Mouse (Mus musculus): ENCODE measurements around the gene Cyp11a1.

Cyp11a1 gene

DNA sequence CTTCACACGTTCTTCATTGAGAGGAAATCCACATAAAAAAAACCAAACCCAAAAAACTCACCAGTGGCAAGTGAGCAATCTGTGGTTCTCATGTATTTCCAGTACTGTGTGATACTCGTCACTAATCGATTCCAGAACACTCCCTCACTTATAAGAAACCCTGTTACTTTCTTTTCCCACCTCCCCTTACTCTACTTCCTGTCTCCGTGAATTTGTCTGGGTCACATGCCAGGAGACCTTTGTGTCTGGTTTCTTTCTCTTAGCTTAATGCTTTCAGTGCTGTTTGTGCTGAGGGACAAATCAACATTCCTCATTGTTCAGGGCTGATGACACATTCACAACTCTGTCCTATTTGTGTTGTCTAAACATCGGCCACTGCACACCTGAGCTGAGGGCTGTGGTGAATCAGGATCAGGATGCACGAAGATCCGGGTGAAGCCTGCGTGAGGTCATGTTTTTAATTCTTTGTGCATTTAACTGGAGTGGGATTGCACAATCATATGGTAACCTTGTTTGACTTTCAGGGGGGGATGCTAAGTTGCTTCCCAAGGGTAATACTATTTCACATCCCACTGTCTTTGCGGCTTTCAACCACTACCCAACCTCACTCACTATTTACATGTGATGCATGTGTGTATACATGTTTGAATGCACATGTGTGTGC, 33.3 kb upstream of the Cyp11a1 start:
- no peak for DNase-seq

DNA sequence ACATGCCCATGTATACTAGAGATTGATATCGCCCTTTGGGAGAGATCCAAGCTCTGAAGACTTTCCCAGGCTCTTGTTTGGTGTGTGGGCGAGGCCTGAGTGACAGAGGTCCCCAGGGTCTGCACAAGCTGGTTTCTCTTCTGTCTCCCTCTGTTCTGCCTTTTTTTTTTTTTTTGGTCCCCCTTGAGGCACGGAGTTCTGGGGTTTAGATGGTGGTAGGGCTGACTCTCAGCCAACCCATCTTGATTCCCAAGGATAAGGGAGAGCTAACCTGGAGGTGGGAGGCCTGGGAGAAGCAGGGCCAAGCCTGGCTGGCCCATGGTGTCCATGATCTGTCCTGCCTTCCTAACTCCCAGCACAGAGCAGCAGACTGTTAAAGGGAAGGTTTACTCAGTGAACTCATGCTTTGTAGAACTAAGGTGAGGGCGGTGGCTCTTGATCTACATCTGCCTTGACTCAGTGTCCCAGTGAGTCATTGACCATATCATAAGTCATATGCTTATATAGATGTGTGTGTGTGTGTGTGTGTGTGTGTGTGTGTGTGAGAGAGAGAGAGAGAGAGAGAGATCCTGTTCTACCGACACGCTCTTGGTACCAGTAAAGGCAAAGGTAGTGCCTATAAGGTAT, 32.7 kb upstream of the Cyp11a1 start:
- no peak for DNase-seq

DNA sequence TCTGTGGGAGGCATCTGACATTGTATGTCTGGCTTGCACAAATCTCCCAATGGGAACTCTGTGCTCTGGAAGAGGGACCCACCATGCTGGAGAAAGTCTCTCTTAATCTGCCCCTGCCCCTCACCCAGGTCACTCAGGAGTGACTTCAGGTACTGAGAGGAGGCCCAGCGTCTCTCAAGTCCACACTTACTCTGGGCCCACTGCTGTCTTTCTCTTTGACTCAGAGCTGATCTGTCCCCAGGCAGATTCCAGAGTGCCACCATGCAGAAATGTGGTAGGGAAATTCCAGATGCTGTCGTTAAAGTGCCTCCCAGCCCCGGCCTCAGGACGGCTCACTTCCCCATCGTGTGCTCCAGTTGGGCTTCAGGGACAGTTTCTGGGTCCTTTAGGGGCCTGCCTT, 32.0 kb upstream of the Cyp11a1 start:
- DNase-seq = no peak

DNA sequence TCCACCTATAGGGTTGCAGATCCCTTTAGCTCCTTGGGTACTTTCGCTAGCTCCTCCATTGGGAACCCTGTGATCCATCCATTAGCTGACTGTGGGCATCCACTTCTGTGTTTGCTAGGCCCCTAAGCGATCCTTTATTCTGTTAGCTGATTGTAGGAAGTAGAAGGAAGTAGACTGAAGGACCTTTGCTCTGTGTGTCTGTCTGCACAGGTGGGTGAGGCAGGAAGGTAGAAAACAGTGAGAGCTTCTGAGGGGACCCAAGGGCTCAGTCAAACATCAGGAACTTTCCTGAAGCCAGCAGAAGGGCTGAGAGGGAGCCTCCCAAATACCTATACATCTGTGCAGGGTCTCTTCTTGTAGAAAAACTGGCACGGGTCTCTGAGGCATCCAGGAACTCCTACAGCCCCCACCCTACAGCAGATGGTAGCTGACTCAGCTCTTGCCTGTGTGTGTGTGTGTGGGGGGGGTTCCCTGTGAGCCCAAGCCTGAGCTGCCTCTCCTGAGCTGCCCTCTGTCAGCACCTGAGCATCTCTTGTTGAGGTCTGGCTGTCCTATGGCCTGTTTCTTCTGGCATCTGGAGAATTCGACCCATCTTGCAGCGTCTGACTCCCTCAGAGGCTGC, 30.9 kb upstream of the Cyp11a1 start:
- no peak for DNase-seq

DNA sequence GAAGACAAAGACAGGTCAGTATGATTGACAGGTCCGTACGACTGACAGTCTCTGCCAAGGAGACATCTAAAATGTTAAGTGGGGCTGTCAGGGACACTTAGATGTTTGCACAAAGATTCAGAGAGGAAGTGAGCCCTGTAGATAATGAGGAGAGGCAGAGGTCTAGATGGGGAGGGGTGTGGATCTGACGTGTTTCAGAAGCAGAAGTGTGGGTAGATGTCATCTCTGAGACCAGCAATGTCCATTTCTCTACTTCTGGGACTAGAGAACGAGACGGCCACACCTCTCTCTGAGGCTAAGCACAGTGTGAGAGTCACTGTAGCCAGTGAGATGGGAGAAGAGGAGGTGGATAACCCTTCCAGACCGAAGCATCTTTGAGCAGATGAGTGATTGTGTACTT, 28.2 kb upstream of the Cyp11a1 start:
- DNase-seq = no peak

DNA sequence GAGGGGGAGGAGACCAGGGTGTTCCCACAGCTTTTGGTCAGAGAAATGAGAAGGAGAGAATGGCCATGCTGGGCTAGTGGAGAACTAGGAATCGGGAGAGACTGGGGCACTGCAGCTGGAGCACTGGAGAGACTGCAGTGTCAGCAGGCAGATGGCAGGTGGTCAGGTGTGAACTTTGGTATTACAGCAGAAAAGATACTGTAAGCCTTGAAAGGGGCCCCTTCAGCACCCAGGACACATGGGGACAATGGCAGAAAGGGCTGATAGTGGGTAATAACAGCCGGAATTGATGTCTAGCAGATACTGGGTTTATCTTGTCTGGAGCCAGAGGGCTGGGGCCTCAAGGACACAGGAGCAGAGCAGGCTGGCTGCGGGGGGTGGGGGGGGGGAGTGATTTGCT, 27.4 kb upstream of the Cyp11a1 start:
- DNase-seq = no peak

DNA sequence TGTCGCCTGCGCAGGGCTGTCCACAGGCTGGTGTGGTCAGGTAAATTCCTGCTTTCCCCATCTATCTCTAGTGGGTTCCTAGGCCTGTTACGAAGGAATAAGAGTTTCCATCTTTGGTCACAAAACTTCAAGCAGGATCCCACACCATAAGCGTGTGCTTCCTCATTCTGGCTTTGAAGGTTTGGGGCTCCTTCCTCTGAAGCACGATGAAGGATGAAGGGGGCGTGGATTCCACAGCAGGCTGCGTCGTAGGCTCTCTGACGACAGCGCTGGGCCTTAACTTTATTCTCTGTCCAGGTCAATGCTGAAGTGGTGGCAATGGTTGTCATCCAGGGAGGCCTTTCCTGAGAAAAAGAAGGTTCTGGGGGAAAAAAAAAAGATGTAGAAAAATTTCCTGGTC, 25.6 kb upstream of the Cyp11a1 start:
- DNase-seq = no peak

DNA sequence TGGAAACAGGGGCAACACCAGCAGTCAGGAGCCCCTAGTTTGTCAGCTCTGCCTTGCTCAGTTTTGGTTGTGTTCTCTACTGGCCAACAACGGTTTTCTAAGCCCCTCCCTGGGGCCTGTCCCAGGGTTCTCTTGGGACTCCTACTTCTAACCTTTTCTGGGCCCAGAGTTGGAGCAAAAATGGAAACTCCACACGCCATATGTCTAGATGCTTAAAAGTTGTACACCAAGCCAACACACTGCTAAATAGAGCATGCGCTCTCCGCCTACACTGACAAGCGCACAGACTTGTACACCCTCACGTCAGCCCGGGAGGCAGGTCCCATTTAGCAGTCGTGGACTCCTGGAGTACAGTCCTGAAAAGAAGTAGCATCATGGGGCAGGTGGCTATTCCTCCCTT, 20.9 kb upstream of the Cyp11a1 start:
- no peak for DNase-seq

DNA sequence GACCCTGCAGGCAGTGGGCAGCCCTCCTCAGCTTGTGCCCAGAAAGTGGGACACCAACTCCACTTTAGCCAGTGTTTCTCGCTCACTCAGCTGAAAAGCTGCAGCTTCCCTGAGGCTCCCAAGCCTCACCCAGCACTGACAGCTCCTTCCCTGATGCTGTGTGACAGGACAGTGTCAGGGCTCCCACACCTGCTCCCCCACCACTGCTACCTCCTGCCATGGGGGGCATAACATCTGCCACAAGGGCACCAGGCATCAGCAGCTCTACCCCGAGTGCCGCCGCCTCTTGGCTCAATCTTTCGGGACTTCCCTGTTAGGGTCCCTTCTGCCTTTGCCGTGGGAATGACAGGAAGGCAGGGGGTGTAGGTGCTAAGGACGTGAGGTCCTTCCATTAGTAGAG, 19.9 kb upstream of the Cyp11a1 start:
- DNase-seq = no peak

DNA sequence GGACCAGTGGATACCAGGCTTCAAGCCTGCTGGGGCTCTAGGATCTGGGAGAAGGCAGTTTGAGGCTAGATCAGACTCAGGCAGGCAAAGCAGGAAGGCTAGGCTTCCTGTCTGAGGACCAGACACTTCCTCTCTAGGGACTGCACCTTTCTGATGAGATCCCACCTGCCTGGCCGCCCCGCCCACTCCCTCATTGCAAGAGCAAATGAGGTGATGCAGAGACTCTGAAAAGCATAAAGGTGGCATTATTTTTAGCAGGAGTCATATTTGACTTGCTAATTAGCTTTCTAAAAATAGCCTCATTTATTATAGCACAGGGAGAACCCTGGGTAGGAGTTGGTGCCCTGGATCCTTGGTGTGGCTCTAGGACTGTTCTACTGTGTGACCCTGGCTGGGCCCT, 18.1 kb upstream of the Cyp11a1 start:
- no peak for DNase-seq

DNA sequence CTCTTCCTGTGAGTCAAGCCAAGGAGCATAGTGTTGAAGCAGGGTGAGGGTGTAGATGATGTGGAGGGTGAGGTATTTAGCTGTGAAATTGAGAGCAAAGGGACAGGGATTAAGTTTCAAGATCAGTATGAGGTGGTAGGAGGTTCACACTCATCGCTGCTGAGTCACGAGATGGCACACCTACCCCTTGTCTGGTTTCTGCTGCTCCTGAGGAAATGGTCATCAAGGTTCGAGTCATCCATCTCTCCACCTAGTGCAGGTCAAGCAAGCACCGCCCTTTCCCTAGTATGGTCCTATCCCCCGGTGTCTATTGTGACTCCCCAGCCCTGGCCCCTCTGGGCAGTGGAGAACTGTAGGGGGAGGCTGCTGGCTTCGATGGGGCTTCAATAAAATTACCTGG, 16.9 kb upstream of the Cyp11a1 start:
- no peak for DNase-seq

DNA sequence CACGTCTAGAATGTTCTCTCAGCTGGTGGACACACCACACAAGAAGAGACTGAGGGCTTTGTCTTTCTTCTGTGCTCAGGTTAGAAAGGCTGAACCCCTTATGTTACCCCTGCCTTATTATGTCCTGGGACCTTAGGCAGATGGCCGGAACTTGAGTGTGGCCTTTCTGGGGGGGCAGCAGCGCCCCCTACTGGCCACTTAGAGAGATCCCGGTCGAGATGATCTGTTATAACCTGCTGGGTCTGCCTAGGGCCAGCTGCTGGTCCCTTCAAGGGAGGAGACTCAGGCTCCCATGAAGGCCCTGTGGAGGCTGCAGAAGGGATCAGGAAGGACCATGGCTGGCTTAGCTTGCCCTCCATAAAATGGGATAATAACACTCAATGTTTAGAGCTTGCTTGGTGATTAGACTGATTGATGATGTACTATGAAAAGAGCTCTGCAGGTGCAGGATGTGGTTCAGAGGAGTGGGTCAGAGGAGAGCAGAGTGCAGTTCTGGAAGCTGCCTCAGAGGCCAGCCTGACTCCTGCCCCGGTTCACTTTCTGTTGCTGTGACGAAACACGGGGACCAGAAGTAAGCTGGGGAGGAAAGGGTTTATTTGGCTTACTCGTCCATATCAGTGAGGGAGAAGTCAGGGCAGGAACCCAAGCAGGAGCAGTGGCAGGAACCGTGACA, 15.6 kb upstream of the Cyp11a1 start:
- peak in 1 of 2 experiments; percentile 52 for DNase-seq

DNA sequence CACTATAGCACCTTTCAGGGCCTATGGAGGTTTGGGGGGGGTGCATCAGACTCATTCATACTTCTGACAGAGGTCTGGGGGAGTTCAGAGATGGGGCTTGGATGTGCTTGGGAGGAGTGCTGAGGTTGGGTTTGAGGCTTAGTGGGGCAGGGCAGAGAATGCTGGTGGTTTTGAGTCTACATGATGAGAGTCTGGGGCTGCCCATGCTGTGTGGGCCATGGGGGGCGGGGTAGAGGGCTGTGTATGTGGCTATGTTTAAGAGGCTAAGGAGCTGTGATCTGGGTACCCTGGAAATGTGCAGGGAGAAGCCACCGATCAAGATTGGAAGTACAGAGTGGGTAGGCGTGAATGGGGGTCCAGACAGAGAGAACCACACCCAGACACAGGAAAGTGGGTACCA, 14.2 kb upstream of the Cyp11a1 start:
- no peak for DNase-seq

DNA sequence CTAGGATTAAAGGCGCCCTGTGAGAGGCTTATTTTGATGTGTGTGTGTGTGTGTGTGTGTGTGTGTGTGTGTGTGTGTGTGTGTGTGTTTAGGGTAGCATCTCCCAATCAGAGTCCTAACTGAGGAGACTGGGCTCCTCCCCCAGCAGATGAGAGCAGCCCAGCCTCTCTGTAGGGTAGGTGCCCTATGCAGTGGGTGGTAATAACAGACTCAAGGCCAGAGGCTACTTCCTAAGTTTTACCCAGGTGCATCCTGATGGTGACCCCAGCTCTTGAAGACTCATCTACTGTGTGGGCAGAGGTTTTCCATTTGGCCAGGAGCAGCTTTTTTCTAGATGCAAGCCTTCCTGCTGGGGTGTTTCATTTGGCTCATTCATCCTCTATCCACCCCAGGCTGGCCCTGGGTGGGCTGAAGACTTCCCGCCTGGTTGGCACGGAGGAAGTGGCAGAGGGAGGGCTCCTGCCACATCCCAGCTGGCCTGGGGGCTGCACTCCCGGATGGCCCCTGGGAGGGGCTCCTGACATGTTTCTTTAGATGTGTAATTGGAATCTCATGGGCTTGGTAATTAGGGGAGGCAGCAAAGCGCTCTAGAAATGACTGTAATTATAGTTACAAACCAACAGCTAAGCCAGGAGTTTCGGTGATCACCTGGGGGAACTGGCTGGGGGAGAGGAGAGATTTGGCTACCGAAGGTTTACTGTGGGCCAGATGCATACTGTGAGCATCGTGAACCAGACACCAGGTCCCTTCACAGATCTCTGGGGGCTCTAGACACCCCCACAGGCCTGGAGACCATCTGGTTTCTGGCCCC, 13.2 kb upstream of the Cyp11a1 start:
- DNase-seq = peak in 1 of 2 experiments; percentile 36

DNA sequence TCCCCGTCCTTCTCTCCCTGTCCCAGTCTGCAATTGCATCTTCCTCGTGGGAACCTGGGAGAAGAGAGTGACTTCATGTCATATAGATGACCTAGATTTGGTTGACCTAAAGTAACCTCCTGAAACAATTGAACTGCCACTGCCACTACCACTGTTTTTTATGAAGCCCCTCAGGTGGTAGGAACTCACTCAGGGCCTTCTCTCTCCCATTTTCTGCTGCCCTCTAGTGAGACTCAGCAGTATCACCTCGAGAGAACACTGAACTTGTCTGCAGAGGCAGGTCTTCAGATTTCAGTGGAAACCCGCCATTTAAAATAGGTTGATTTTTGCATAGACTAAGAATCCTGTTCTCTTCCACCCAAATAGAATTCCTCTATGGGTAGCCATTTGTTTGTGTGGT, 10.9 kb upstream of the Cyp11a1 start:
- peak; percentile 73 to 77 for DNase-seq

DNA sequence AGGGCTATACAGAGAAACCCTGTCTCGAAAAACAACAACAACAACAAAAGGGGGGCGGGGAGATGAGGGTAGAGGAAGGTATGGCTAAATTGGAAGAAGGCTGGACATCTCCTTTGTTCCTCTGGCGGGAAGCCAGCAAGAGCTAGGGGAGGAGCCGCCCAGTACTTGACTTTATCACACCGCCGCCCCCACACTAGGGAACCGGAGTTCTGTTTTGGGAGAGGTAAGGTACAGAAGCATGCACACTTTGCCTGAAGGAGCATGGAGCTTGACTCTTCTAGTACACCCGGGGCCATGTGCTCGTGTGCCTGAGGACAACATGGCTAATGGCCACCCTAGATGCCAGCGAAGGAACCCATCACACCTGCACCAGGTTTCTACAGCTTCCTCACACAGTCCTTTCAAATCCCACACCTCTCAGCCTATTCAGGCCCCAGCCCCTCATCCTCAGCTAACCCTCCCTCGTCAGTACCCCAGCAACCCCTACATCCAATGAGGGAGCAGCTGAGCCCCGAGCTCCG, 8.6 kb upstream of the Cyp11a1 start:
- peak in 1 of 2 experiments; percentile 83 for DNase-seq

DNA sequence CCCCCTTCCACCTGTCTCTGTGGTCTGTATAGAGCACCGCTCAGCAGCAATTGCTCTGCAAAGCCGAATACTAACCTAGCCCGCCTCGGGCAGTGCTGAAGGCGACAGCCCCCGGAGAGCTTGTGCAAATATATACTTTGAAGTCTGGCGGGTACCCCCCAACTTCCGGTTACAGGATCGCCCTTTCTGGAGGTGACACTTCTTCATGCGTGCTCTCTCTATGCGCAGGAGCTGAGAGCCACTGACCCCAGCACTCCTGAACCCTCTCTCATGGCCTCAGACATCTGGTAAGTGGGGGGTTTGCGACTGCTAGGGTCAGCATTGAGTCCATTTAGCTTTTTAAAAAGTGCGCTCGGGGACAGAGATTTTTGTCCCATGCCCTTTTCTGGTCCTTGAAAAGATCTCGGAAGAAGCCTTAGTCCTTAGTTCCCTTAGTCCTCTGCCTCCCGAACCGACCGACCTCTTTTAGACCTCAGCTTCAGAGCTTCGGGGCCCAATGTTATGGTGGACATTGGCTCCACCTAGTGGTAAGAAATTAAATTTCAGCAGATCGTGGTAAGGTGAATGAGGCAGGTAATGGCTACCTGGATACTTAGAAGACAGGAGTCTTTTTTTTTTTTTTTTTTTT, 8.1 kb upstream of the Cyp11a1 start:
- peak; percentile 80 to 88 for DNase-seq

DNA sequence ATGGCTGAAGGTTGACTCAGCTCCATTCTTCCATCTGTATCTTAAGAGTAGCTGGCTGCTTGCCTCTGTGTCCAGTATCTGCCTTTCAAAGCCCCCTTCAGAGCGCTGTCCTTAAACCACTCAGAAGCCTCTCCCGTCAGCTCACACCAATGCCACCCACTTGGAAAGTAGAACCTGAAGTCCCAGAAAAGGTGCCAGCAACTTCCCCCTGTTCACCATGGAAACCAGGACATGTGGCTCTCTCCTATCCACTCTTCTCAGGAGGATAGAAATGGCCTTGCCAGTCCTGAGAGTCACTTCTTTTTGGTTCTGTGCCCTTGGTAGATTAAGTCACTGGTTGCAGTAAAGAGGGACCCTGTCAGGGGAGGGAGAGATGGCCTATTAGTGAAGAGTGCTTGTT, 7.5 kb upstream of the Cyp11a1 start:
- DNase-seq = peak in 1 of 2 experiments; percentile 36

DNA sequence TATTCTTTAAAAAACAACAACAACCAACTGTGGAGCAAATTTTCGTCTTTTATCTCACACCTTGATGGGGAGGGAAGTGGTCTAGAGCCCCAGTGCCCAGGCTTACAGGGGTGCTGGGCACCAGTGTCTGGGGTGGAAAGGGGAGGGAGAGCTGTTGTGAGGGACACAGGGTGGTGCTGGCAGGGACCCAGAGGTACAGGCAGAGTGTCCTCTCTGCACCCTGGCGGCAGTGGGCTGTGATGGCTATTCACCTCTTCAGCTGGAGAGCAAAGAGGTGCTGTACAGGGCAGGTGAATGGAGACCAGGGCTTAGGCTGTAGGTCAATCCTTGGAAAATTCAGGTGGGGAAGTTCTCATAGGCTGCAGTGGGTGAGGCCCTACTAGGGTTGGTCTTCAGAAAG, 6.5 kb upstream of the Cyp11a1 start:
- DNase-seq = peak; percentile 49 to 68

DNA sequence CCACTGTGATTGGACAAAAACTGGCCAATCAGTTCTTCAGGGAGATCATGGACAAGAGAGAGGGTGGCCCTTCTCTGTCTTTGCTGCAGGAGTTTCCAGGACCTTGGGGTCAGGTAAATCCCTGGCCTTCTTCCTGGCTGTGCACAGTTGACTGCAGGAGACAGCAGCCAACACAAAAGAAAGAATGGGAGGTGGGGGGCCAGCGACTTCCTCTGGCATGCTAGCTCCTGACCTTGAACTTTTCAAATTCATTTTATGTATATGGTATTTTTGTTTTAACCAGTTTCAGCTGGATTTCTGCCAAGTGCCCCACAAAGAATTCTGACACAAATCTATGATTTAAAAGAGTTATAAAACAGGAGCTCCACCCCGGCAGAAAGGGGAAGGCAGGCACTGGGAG, 2.9 kb upstream of the Cyp11a1 start:
- DNase-seq = no peak

DNA sequence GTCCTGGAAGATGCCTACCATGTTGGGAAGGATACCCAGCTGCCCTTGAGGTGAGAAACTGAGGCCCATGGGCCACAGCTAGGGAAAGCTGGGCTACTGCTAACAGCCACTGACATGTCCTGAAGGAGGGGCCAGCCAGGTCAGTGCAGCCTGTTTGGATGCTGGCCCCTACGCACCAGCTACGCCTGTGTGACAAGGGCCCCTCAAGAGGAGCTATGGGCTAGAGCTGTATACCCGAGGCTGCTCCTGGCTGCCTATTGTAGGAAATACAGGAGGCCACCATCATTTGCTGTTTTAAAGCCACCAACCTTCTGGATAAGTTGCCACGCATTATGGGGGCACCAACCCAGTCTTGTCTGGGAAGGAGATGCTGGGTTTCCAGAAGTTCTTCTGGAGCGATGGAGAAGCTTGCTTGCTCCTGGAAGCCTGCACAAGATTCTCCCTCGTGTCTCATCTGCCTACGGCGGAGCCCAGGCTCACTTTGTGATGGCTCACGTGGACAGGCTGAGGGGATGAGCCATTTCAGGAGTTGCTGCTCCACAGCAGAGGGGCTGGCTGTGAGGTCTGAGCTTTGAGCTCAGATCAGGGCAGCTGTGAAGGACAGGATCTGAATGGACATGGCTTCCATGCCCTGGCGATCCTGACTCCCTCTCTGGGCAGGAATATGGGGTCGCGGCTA, 2.3 kb downstream of the Cyp11a1 start:
- peak in 1 of 2 experiments; percentile 40 for DNase-seq

DNA sequence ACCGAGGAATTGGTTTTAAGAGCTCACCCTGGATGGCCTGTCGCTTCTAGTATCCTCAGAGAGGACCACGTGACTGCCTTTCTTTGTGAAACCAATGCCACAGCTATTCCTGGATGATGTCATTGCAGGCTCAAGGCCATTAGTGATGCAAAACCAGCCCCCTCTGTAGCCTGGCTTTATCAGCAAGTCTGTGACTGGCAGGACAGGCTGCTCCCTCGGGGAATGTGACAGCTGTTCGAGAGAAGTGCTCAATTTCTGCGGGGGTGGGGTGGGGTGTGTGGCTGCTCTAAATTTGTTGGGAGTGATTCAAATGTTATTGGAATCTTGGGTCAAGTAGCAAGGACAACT, 2.8 kb downstream of the Cyp11a1 start:
- DNase-seq = peak; percentile 81 to 86
